Mouse (Mus musculus): ENCODE results near the gene Kdm5a. TPM values are rescaled to one million over a fixed set of nuclear protein-coding genes. Genes with fewer than 3 reads are reported as not detected.

The Kdm5a gene
- polyA plus RNA-seq, 1 experiment: 5.8 TPM

- Histone ChIP-seq H3K36me3 (ENCODE audit: control insufficient read depth, insufficient read depth) (peaks cover 8% of the 10 kb centered on the region), H3K27me3 (ENCODE audit: control insufficient read depth, insufficient read depth, insufficient read length) (no peaks in the 10 kb centered on the region), H3K79me2 (ENCODE audit: control insufficient read depth, insufficient read depth) (peaks cover 100% of the 10 kb centered on the region), H3ac (ENCODE audit: control insufficient read depth, insufficient read length, low read depth) (no peak overlapping the region), H3K79me3 (ENCODE audit: low read depth) (peaks cover 80% of the 10 kb centered on the region), H3K4me3 (ENCODE audit: insufficient read depth, poor library complexity, severe bottlenecking) (no peak overlapping the region)
- TF ChIP-seq CTCF (IDR thresholded peaks at IDR 0.05; ENCODE audit: control insufficient read depth, insufficient read depth, insufficient read length) (no peak), MYOG (IDR thresholded peaks at IDR 0.05; ENCODE audit: control insufficient read depth, extremely low read depth, insufficient read length) (no peak), FOSL1 (IDR thresholded peaks at IDR 0.05; ENCODE audit: insufficient read depth, low read length, poor library complexity, severe bottlenecking) (no peak), USF1 (IDR thresholded peaks at IDR 0.05; ENCODE audit: low read depth) (no peak), MAX (IDR thresholded peaks at IDR 0.05) (no peak), MYOD1 (IDR thresholded peaks at IDR 0.05; ENCODE audit: control insufficient read depth, insufficient read length, low read depth) (no peak), CEBPB (IDR thresholded peaks at IDR 0.05; ENCODE audit: low read depth) (no peak)
Observed at GRCm38 (mm10) chr6:120469268-120469667, 105.3 kb downstream of the Kdm5a start.

- peaks cover 75% of the 10 kb centered on the region for H3K79me3 ChIP-seq (ENCODE audit: low read depth)
- H3K36me3 ChIP-seq (ENCODE audit: control insufficient read depth, insufficient read depth): peaks cover 13% of the 10 kb centered on the region
- no peak overlapping the region for H3ac ChIP-seq (ENCODE audit: control insufficient read depth, insufficient read length, low read depth)
- no peaks in the 10 kb centered on the region for H3K27me3 ChIP-seq (ENCODE audit: control insufficient read depth, insufficient read depth, insufficient read length)
- TF ChIP-seq MAX (IDR thresholded peaks at IDR 0.05) (no peak), CTCF (IDR thresholded peaks at IDR 0.05; ENCODE audit: control insufficient read depth, insufficient read depth, insufficient read length) (no peak), MYOG (IDR thresholded peaks at IDR 0.05; ENCODE audit: control insufficient read depth, extremely low read depth, insufficient read length) (no peak), FOSL1 (IDR thresholded peaks at IDR 0.05; ENCODE audit: insufficient read depth, low read length, poor library complexity, severe bottlenecking) (no peak), USF1 (IDR thresholded peaks at IDR 0.05; ENCODE audit: low read depth) (no peak), CEBPB (IDR thresholded peaks at IDR 0.05; ENCODE audit: low read depth) (no peak), MYOD1 (IDR thresholded peaks at IDR 0.05; ENCODE audit: control insufficient read depth, insufficient read length, low read depth) (no peak)
- H3K79me2 ChIP-seq (ENCODE audit: control insufficient read depth, insufficient read depth): peaks cover 100% of the 10 kb centered on the region
- no peak overlapping the region for H3K4me3 ChIP-seq (ENCODE audit: insufficient read depth, poor library complexity, severe bottlenecking)
Observed at GRCm38 (mm10) chr6:120469770-120470169, 105.8 kb downstream of the Kdm5a start.

GRCm38 (mm10) chr6:120470666-120471065, 106.7 kb downstream of the Kdm5a start:
- H3K79me3 ChIP-seq (ENCODE audit: low read depth): peaks cover 66% of the 10 kb centered on the region
- peaks cover 91% of the 10 kb centered on the region for H3K79me2 ChIP-seq (ENCODE audit: control insufficient read depth, insufficient read depth)
- TF ChIP-seq CEBPB (IDR thresholded peaks at IDR 0.05; ENCODE audit: low read depth) (peak; percentile 72), USF1 (IDR thresholded peaks at IDR 0.05; ENCODE audit: low read depth) (no peak), MAX (IDR thresholded peaks at IDR 0.05) (no peak), FOSL1 (IDR thresholded peaks at IDR 0.05; ENCODE audit: insufficient read depth, low read length, poor library complexity, severe bottlenecking) (peak; percentile 87), MYOD1 (IDR thresholded peaks at IDR 0.05; ENCODE audit: control insufficient read depth, insufficient read length, low read depth) (peak; percentile 3)
- H3K4me3 ChIP-seq (ENCODE audit: insufficient read depth, poor library complexity, severe bottlenecking): no peak overlapping the region
- peak overlapping the region; percentile 48 for H3ac ChIP-seq (ENCODE audit: control insufficient read depth, insufficient read length, low read depth)
- peaks cover 22% of the 10 kb centered on the region for H3K36me3 ChIP-seq (ENCODE audit: control insufficient read depth, insufficient read depth)
- no peaks in the 10 kb centered on the region for H3K27me3 ChIP-seq (ENCODE audit: control insufficient read depth, insufficient read depth, insufficient read length)

GRCm38 (mm10) chr6:120471991-120472441, 108.1 kb downstream of the Kdm5a start:
- Histone ChIP-seq H3K36me3 (ENCODE audit: control insufficient read depth, insufficient read depth) (peaks cover 25% of the 10 kb centered on the region), H3ac (ENCODE audit: control insufficient read depth, insufficient read length, low read depth) (no peak overlapping the region), H3K79me2 (ENCODE audit: control insufficient read depth, insufficient read depth) (peaks cover 78% of the 10 kb centered on the region), H3K79me3 (ENCODE audit: low read depth) (peaks cover 54% of the 10 kb centered on the region), H3K4me3 (ENCODE audit: insufficient read depth, poor library complexity, severe bottlenecking) (no peak overlapping the region), H3K27me3 (ENCODE audit: control insufficient read depth, insufficient read depth, insufficient read length) (no peaks in the 10 kb centered on the region)
- TF ChIP-seq MYOD1 (IDR thresholded peaks at IDR 0.05; ENCODE audit: control insufficient read depth, insufficient read length, low read depth) (no peak), CEBPB (IDR thresholded peaks at IDR 0.05; ENCODE audit: low read depth) (no peak), USF1 (IDR thresholded peaks at IDR 0.05; ENCODE audit: low read depth) (no peak), FOSL1 (IDR thresholded peaks at IDR 0.05; ENCODE audit: insufficient read depth, low read length, poor library complexity, severe bottlenecking) (no peak), MAX (IDR thresholded peaks at IDR 0.05) (no peak), CTCF (IDR thresholded peaks at IDR 0.05; ENCODE audit: control insufficient read depth, insufficient read depth, insufficient read length) (no peak), MYOG (IDR thresholded peaks at IDR 0.05; ENCODE audit: control insufficient read depth, extremely low read depth, insufficient read length) (no peak)

GRCm38 (mm10) chr6:120472455-120473140, 108.7 kb downstream of the Kdm5a start:
- Histone ChIP-seq H3K4me3 (ENCODE audit: insufficient read depth, poor library complexity, severe bottlenecking) (no peak overlapping the region), H3ac (ENCODE audit: control insufficient read depth, insufficient read length, low read depth) (no peak overlapping the region)
- no peak for TF ChIP-seq CTCF (IDR thresholded peaks at IDR 0.05; ENCODE audit: control insufficient read depth, insufficient read depth, insufficient read length)

GRCm38 (mm10) chr6:120473427-120473826, 109.5 kb downstream of the Kdm5a start:
- peaks cover 40% of the 10 kb centered on the region for H3K79me3 ChIP-seq (ENCODE audit: low read depth)
- H3K79me2 ChIP-seq (ENCODE audit: control insufficient read depth, insufficient read depth): peaks cover 64% of the 10 kb centered on the region
- H3K36me3 ChIP-seq (ENCODE audit: control insufficient read depth, insufficient read depth): peaks cover 37% of the 10 kb centered on the region
- H3ac ChIP-seq (ENCODE audit: control insufficient read depth, insufficient read length, low read depth): no peak overlapping the region
- H3K4me3 ChIP-seq (ENCODE audit: insufficient read depth, poor library complexity, severe bottlenecking): no peak overlapping the region
- TF ChIP-seq USF1 (IDR thresholded peaks at IDR 0.05; ENCODE audit: low read depth) (no peak), MYOD1 (IDR thresholded peaks at IDR 0.05; ENCODE audit: control insufficient read depth, insufficient read length, low read depth) (peak; percentile 65)
- no peaks in the 10 kb centered on the region for H3K27me3 ChIP-seq (ENCODE audit: control insufficient read depth, insufficient read depth, insufficient read length)

More at GRCm38 (mm10) chr6:120472455-120473140, 108.7 kb downstream of the Kdm5a start:
- peaks cover 72% of the 10 kb centered on the region for H3K79me2 ChIP-seq (ENCODE audit: control insufficient read depth, insufficient read depth)
- H3K36me3 ChIP-seq (ENCODE audit: control insufficient read depth, insufficient read depth): peaks cover 31% of the 10 kb centered on the region
- H3K27me3 ChIP-seq (ENCODE audit: control insufficient read depth, insufficient read depth, insufficient read length): no peaks in the 10 kb centered on the region
- peaks cover 49% of the 10 kb centered on the region for H3K79me3 ChIP-seq (ENCODE audit: low read depth)
